Mouse (Mus musculus) myocyte (in vitro differentiated cells): ENCODE data around the gene Fbxl18.

Experiments
- CEBPB ChIP-seq: IDR thresholded peaks from 2 replicates; pipeline ENCODE4 v1.6.1; 2011; ENCODE audit warnings: mild to moderate bottlenecking, moderate library complexity; ENCODE audit not compliant: poor library complexity, insufficient read depth, severe bottlenecking
- E2F4 ChIP-seq: IDR thresholded peaks from one replicate; pipeline ENCODE4 v1.6.1; 2011; ENCODE audit warnings: mild to moderate bottlenecking, control low read depth, moderate library complexity; ENCODE audit not compliant: insufficient read depth
- MAX ChIP-seq: IDR thresholded peaks from one replicate; pipeline ENCODE4 v1.6.1; 2011; ENCODE audit warnings: low read depth, mild to moderate bottlenecking, control low read depth
- MYOD1 ChIP-seq, 3 experiments: IDR thresholded peaks; one replicate each; pipeline ENCODE4 v1.6.1; 2011; ENCODE audit warnings: control low read depth in 2 of 3, low read depth in 2 of 3, mild to moderate bottlenecking in 2 of 3, moderate library complexity in 1 of 3; ENCODE audit not compliant: insufficient read length in 2 of 3, control insufficient read depth in 1 of 3
- MYOG ChIP-seq, 3 experiments: IDR thresholded peaks; one replicate each; pipeline ENCODE4 v1.6.1; 2011; ENCODE audit warnings: control low read depth in 2 of 3, low read depth in 2 of 3, mild to moderate bottlenecking in 2 of 3; ENCODE audit not compliant: insufficient read length in 2 of 3, control insufficient read depth in 1 of 3, insufficient read depth in 1 of 3
- POLR2A ChIP-seq: IDR thresholded peaks from one replicate; pipeline ENCODE4 v1.6.1; 2011; ENCODE audit warnings: low read depth, mild to moderate bottlenecking, control low read depth, moderate library complexity; ENCODE audit not compliant: insufficient read length
- POLR2AphosphoS2 ChIP-seq: IDR thresholded peaks from one replicate; pipeline ENCODE4 v1.6.1; 2011; ENCODE audit warnings: low read depth, control low read depth; ENCODE audit not compliant: insufficient read length
- SRF ChIP-seq: IDR thresholded peaks from one replicate; pipeline ENCODE4 v1.6.1; 2011; ENCODE audit warnings: low read depth; ENCODE audit not compliant: control insufficient read depth, insufficient read length
- TCF12 ChIP-seq: IDR thresholded peaks from one replicate; pipeline ENCODE4 v1.6.1; 2011; ENCODE audit warnings: mild to moderate bottlenecking, control low read depth; ENCODE audit not compliant: poor library complexity, insufficient read depth, severe bottlenecking
- TCF3 ChIP-seq: IDR thresholded peaks from one replicate; pipeline ENCODE4 v1.6.1; 2011; ENCODE audit warnings: low read depth, control low read depth; ENCODE audit not compliant: insufficient read length
- USF1 ChIP-seq: IDR thresholded peaks from one replicate; pipeline ENCODE4 v1.6.1; 2011; ENCODE audit warnings: low read depth, mild to moderate bottlenecking, control low read depth, moderate library complexity

- TF ChIP-seq TCF3 (no peak), MYOD1 (IDR thresholded peaks at IDR 0.05; ENCODE audit: control insufficient read depth in 1 of 3, insufficient read length in 2 of 3, low read depth in 2 of 3) (no peak), CEBPB (no peak), POLR2A (no peak), E2F4 (no peak), POLR2AphosphoS2 (no peak), MYOG (IDR thresholded peaks at IDR 0.05; ENCODE audit: control insufficient read depth in 1 of 3, insufficient read depth in 1 of 3, insufficient read length in 2 of 3, low read depth in 2 of 3) (no peak), MAX (no peak), SRF (no peak), USF1 (no peak), TCF12 (no peak)
Observed at GRCm38 (mm10) chr5:142876896-142877295, 18.3 kb downstream of the Fbxl18 start.
